Mouse (Mus musculus): Measurements from ENCODE around the gene Trmt44. TPM values are rescaled to one million over a fixed set of nuclear protein-coding genes. Genes with fewer than 3 reads are reported as not detected.

Trmt44 gene
- total RNA-seq, 2 experiments from 2014 or later, result 1.5 to 1.8 TPM

Other genes with a start within 250 kb of the Trmt44 start
- not detected for gene Hmx1, start 186.0 kb downstream of the Trmt44 start, total RNA-seq (2021)
- 10 to 100 TPM; 12.5 to 14.5 TPM for gene Cpz, start 49.4 kb downstream of the Trmt44 start, total RNA-seq (2021)
- 10 to 100 TPM; 12.0 to 12.9 TPM for gene Acox3, start 8.0 kb upstream of the Trmt44 start, total RNA-seq (2021)
- 10 to 100 TPM; 49.9 to 54.6 TPM for gene Htra3, start 104.7 kb upstream of the Trmt44 start, total RNA-seq (2021)
- gene Sh3tc1, start 164.9 kb upstream of the Trmt44 start, total RNA-seq (2021), result 1 to 10 TPM; 3.9 to 4.4 TPM
- 10 to 100 TPM; 36.0 to 41.7 TPM for gene Ablim2, start 182.8 kb upstream of the Trmt44 start, total RNA-seq (2021)